Mouse (Mus musculus): Measurements from ENCODE around the gene Plppr2. TPM values are rescaled to one million over a fixed set of nuclear protein-coding genes. Genes with fewer than 3 reads are reported as not detected.
A peak's percentile ranks its signal among the peaks of the same experiment; 100 is the strongest.

Gene Plppr2
- total RNA-seq, 1 experiment from 2014 or later = not detected

GRCm38 (mm10) chr9:21955570-21956281 is 18.9 kb downstream of the Plppr2 start, which contains the start of gene Swsap1:
Gene Swsap1, plus strand, starts transcription at chr9:21955755.
- ATAC-seq (ENCODE audit: extremely low read depth, insufficient number of reproducible peaks, low FRiP score, poor library complexity, severe bottlenecking) = peak; percentile 86

GRCm38 (mm10) chr9:21958372-21958771 is 21.5 kb downstream of the Plppr2 start:
- ATAC-seq (ENCODE audit: extremely low read depth, insufficient number of reproducible peaks, low FRiP score, poor library complexity, severe bottlenecking) = no peak

- ATAC-seq (ENCODE audit: extremely low read depth, insufficient number of reproducible peaks, low FRiP score, poor library complexity, severe bottlenecking) = no peak
Measured at GRCm38 (mm10) chr9:21959244-21959643, 22.4 kb downstream of the Plppr2 start.

- ATAC-seq (ENCODE audit: extremely low read depth, insufficient number of reproducible peaks, low FRiP score, poor library complexity, severe bottlenecking) = no peak
Measured at GRCm38 (mm10) chr9:21960135-21960534, 23.3 kb downstream of the Plppr2 start.

DNA sequence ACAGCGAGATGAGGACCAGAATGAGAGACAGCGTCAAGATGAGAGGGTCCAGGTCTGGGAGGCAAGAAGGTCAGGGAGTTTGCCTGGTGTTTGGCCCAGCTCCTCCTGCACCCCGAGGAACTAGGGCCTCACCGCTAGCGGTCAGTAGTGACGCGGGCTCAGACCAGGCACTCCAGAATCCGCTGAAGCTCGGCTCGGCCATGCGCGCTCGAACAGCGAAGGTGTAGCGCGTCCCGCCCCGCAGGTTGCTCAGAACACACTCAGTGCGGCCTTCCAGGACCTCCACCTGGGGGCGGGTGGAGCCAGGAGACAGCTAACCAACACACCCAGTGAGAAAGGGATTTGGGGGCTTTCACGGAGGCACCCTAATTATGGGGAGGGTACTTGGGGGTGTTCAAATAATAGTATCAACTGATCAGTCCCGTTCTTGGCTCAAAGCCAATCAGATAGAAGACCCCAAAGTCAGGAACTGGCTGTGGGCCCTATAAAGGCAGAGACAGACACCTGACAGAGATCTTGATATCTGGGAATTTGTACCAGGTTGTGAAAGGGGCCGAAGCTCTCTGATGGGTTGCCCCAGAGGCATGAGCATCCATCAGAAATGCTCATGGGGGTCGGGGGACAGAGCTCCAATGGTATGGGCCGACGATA is 23.9 kb downstream of the Plppr2 start:
- ATAC-seq (ENCODE audit: extremely low read depth, insufficient number of reproducible peaks, low FRiP score, poor library complexity, severe bottlenecking) = no peak

DNA sequence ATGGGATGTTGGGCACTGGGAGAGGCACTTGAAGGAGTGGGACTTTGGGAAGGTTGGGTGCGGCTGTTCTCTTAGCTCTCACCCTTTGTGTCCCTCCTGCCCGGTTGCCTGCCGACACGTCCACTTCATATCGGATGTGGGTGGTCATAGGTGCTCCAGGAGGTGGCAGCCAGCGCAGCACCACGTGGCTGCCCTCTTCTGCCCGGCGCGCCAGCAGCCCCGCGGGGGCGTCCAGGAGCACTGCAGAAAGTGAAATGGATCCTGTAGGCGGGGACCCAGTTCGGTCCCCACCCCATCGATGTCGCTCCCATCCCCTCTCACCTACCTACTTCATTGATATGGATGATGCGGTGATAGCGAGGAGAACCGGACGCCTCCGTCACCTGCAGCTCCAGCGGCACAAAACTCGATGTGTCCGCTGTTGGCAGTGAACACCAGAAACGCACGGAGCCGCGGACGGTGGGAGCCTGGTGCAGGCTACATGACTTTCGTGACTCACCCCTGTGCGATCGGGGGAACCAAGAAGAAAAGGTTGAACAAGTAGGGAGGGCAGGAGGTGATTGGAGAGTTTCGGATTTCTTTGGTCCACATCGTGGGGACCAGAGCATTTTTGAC is 24.6 kb downstream of the Plppr2 start:
- no peak for ATAC-seq (ENCODE audit: extremely low read depth, insufficient number of reproducible peaks, low FRiP score, poor library complexity, severe bottlenecking)

DNA sequence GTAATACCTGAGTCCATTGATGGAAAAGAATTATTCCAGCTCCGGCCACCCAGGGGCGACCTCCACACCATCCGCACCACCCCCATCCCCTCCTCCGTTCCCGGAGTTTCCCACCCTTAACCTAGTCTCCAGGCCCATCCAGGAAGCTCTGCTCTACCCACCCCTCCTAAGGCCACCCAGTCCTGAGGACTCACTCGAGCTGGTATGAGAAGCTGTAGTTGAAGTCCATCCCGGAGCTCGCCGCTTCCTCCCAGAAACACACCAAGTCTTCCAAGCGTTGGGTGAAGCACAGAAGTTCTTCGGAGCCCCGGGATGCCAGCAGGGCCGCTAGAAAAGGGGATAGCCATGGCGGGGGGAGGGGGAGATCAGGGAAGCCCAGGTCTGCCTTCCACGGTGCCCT is 25.2 kb downstream of the Plppr2 start:
- ATAC-seq (ENCODE audit: extremely low read depth, insufficient number of reproducible peaks, low FRiP score, poor library complexity, severe bottlenecking) = no peak

- ATAC-seq (ENCODE audit: extremely low read depth, insufficient number of reproducible peaks, low FRiP score, poor library complexity, severe bottlenecking) = no peak
Measured at GRCm38 (mm10) chr9:21962416-21963059, 25.7 kb downstream of the Plppr2 start.

- ATAC-seq (ENCODE audit: extremely low read depth, insufficient number of reproducible peaks, low FRiP score, poor library complexity, severe bottlenecking) = no peak
Measured at GRCm38 (mm10) chr9:21963417-21963816, 26.6 kb downstream of the Plppr2 start, which contains the start of gene Epor. Gene Epor, minus strand, starts transcription at chr9:21963506.

DNA sequence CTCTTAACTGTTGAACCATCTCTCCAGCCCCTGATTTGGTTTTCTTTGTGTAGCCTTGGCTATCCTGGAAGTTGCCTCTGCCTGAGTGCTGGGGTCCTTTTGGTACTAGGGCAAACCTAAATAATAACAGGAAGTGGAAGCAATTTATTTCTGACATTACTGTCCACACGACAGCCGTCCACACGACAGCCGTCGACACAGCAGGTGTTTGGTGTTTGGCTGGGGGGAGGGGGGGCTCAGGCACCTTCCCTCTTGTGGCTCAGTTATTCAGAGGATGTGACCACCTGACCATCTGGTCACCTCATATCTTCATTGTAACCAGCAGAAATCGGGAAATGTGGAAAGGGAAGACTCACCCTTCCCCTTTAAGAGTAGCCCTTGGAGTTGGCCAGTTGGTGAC is 32.0 kb downstream of the Plppr2 start:
- ATAC-seq (ENCODE audit: extremely low read depth, insufficient number of reproducible peaks, low FRiP score, poor library complexity, severe bottlenecking) = no peak

GRCm38 (mm10) chr9:21969304-21969703 is 32.5 kb downstream of the Plppr2 start:
- no peak for ATAC-seq (ENCODE audit: extremely low read depth, insufficient number of reproducible peaks, low FRiP score, poor library complexity, severe bottlenecking)

DNA sequence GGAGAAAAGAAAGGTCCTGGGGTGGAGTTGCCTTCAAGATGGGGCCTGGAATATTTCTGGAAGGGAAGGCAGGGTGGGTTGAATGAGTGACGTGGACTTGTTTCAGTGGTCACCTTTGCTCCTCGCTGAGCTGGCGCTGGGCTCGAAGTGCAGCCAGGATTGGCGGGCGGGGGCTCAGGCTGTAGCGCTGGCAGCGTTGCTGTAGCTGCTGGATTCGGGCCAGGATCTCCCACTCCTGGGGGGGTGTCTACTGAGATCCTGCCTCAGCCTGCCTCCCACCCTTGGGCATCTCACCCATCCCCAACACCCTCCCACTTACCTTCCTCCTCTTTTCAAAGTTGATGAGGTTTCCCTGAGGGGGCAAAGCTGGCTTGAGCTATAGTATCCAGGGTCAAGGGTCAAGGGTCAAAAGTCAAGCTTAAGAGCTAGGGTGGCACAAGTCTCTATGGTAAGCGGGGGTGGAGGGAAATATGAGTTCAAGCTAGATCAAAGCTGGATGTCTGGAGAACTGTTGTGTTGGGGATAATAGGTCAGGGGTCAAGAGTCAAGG is 39.9 kb downstream of the Plppr2 start:
- no peak for ATAC-seq (ENCODE audit: extremely low read depth, insufficient number of reproducible peaks, low FRiP score, poor library complexity, severe bottlenecking)

GRCm38 (mm10) chr9:21977331-21977730 is 40.5 kb downstream of the Plppr2 start:
- no peak for ATAC-seq (ENCODE audit: extremely low read depth, insufficient number of reproducible peaks, low FRiP score, poor library complexity, severe bottlenecking)

GRCm38 (mm10) chr9:21977972-21978371 is 41.1 kb downstream of the Plppr2 start:
- ATAC-seq (ENCODE audit: extremely low read depth, insufficient number of reproducible peaks, low FRiP score, poor library complexity, severe bottlenecking) = peak; percentile 37; the same call in 1 of the 2 replicates

DNA sequence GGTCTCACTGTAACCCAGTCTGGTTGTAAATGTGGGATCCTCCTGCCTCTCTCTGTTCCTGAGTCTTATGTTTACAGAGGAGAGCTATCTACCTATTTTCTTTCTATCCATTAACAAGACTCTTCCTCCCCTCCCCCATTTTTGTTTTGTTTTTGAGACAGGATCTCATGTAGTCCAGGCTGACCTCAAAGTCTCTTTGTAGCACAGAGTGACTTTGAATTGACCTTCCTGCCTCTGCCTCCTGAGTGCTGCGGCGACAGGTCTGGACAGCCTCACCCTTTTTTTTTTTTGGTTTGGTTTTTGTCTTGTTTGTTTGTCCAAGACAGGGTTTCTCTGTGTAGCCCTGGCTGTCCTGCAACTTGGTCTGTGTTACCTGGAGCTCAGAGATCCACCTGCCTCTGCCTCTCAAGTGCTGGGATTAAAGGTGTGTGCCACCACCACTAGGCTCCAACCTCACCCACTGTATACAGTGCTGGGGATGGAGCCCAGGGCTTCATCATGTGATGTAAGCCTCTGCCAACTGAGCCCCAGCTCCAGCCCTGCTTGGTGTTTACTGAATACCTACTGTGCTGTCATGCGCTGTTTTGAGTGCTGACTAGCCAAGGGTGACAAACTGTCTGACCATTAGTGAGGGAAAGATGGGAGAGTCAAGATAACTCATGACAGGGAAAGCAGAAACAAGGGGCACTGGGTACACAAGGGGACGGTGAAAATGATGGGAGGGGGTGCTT is 41.7 kb downstream of the Plppr2 start:
- no peak for ATAC-seq (ENCODE audit: extremely low read depth, insufficient number of reproducible peaks, low FRiP score, poor library complexity, severe bottlenecking)

DNA sequence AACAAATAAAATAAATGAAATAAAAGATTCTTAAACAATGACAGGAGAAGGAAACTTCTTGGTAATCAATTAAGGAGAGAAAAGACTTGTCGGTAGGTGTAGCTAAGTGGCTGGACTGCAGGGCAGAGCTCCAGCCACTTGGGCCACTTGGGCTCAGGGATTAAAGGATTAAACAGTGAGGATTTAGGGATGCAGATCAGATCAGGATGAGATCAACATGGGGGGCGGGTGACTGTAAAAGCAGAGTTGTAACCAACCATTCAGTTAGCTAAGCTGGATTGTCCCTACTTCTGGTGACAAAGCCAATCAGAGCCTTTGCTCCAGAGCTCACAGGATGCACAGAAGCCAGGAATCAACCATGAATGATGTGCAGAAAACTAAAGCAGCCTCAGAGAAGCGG is 47.1 kb downstream of the Plppr2 start:
- ATAC-seq (ENCODE audit: extremely low read depth, insufficient number of reproducible peaks, low FRiP score, poor library complexity, severe bottlenecking) = no peak

DNA sequence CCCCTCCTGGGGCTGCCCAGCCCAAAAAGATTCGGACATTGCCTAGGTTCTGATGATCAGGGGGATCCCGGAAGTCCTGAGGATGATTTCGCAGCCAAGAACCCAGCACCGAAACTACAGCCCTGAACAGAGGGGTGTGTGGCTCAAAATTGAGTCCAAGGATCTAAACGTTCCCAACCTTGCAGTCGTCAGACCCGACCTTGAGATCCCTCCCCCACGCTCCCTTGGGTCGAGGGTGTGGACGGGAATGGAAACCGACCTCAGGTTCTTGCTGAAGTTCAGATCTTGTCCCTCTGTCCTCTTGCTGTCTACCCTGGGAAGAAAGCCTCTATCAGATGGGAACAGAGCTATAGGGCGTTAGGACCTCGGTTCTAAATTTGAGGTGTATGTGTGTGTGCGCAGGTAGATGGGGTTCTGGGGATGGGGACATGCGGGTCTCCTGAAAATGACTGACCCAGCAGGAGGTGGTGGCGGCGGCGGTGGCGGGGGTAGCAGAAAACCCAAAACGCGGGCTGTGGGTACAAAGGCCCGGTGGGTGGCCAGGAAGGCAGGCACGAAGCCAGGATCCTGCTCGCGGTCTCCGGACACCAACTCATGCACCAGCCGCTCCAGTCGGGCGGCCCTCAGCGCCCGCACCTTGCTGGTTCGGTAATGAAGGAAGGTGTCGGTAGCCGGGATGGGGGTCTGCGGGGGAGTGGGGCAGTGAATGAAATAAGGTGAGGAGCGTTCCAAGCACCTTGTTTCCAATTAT is 50.9 kb downstream of the Plppr2 start:
- ATAC-seq (ENCODE audit: extremely low read depth, insufficient number of reproducible peaks, low FRiP score, poor library complexity, severe bottlenecking) = no peak

All from neutrophil, adult 5-6 weeks (primary cell).